Mouse (Mus musculus) liver, embryonic 14.5 days (tissue): Measurements from ENCODE around the gene Dnajb7.

Source experiments
- CTCF ChIP-seq: IDR thresholded peaks from 2 replicates; pipeline ENCODE4 v1.5.1; 2016; ENCODE audit warnings: antibody characterized with exemption, low read depth, control low read depth
- EP300 ChIP-seq: IDR thresholded peaks from 2 replicates; pipeline ENCODE4 v1.6.1; 2016; ENCODE audit warnings: antibody characterized with exemption, low read depth

GRCm38 (mm10) chr15:81431195-81431594 lies 23.1 kb upstream of the Dnajb7 start:
- TF ChIP-seq CTCF, result no peak
- TF ChIP-seq EP300, result no peak
